8 mouse cellular contexts compared by ENCODE assay signal in genomic region chr12:99885282-99885901, GRCm38 (mm10). TPM values are rescaled to one million over a fixed set of nuclear protein-coding genes. Genes with fewer than 3 reads are reported as not detected.
DNase-seq lines count a peak whose midpoint lies in the region; ATAC-seq and TF ChIP-seq lines count a peak whose summit lies in the region.

No protein-coding gene starts in this region.

- ATAC-seq in kidney, postnatal 0 days (replicated peaks; ENCODE audit: low FRiP score, low read depth), result no peak
- no peak for ATAC-seq in intestine, embryonic 16.5 days
- no peak for ATAC-seq in neural tube, embryonic 15.5 days (ENCODE audit: low FRiP score)

- peak overlapping the region; percentile 85 for H3K9ac ChIP-seq in kidney, postnatal 0 days (ENCODE audit: low read depth, low read length)
- H3K9ac ChIP-seq in intestine, embryonic 16.5 days (ENCODE audit: low read depth, low read length), result peak overlapping the region; percentile 87
- peak overlapping the region; percentile 83 for H3K9ac ChIP-seq in neural tube, embryonic 15.5 days (replicated peaks)

- no peak overlapping the region for H3K27ac ChIP-seq in kidney, postnatal 0 days
- no peak overlapping the region for H3K27ac ChIP-seq in intestine, embryonic 16.5 days (ENCODE audit: low read length)
- H3K27ac ChIP-seq in neural tube, embryonic 15.5 days (replicated peaks), result no peak overlapping the region

- H3K4me1 ChIP-seq in kidney, postnatal 0 days (replicated peaks; ENCODE audit: insufficient read depth, low read length), result peaks cover 10% of the 10 kb centered on the region; the same call in 1 of the 2 replicates
- peaks cover 13% of the 10 kb centered on the region for H3K4me1 ChIP-seq in intestine, embryonic 16.5 days (ENCODE audit: control insufficient read depth, insufficient read depth, low read length)
- peaks cover 26% of the 10 kb centered on the region for H3K4me1 ChIP-seq in neural tube, embryonic 15.5 days

- WGBS in kidney, postnatal 0 days, result 24% methylated on average over 8 of the region's 8 CpGs
- 45% methylated on average over 8 of the region's 8 CpGs for WGBS in intestine, embryonic 16.5 days
- WGBS in neural tube, embryonic 15.5 days, result 41% methylated on average over 8 of the region's 8 CpGs

- H3K4me3 ChIP-seq in kidney, postnatal 0 days (replicated peaks; ENCODE audit: low read depth, low read length), result peak overlapping the region; percentile 65
- H3K4me3 ChIP-seq in intestine, embryonic 16.5 days (ENCODE audit: low read length), result peak overlapping the region; percentile 76
- peak overlapping the region; percentile 77 for H3K4me3 ChIP-seq in neural tube, embryonic 15.5 days (replicated peaks)

- DNase-seq in kidney, postnatal 0 days (ENCODE audit: low spot score), result no peak
- no peak for DNase-seq in kidney, postnatal 10 days
- peak; percentile 13 for DNase-seq in embryo, embryonic 11 days
- DNase-seq in frontal cortex, postnatal 10 days (ENCODE audit: low spot score in 2 of 2), result no peak
- no peak for DNase-seq in urinary bladder, postnatal 36 days (ENCODE audit: low spot score in 2 of 2)
- DNase-seq in lung, postnatal 14 days, result no peak

- H3K4me2 ChIP-seq in kidney, postnatal 0 days (ENCODE audit: low read length), result peak overlapping the region; percentile 94
- peak overlapping the region; percentile 63 for H3K4me2 ChIP-seq in intestine, embryonic 16.5 days (ENCODE audit: low read depth, low read length)
- H3K4me2 ChIP-seq in neural tube, embryonic 15.5 days, result peak overlapping the region; percentile 98

- no peaks in the 10 kb centered on the region for H3K9me3 ChIP-seq in kidney, postnatal 0 days (replicated peaks; ENCODE audit: low read length)
- no peaks in the 10 kb centered on the region for H3K9me3 ChIP-seq in intestine, embryonic 16.5 days (ENCODE audit: control insufficient read depth, low read length)
- no peaks in the 10 kb centered on the region for H3K9me3 ChIP-seq in neural tube, embryonic 15.5 days (replicated peaks)

- no peak for TF ChIP-seq CTCF in kidney, postnatal 0 days (IDR thresholded peaks at IDR 0.05; ENCODE audit: low read depth)

- no peaks in the 10 kb centered on the region for H3K36me3 ChIP-seq in kidney, postnatal 0 days (ENCODE audit: insufficient read depth, low read length)
- no peaks in the 10 kb centered on the region for H3K36me3 ChIP-seq in intestine, embryonic 16.5 days (ENCODE audit: control insufficient read depth, insufficient read depth, low read length)
- no peaks in the 10 kb centered on the region for H3K36me3 ChIP-seq in neural tube, embryonic 15.5 days

- no peaks in the 10 kb centered on the region for H3K27me3 ChIP-seq in kidney, postnatal 0 days (ENCODE audit: insufficient read depth, low read length)
- no peaks in the 10 kb centered on the region for H3K27me3 ChIP-seq in intestine, embryonic 16.5 days (replicated peaks; ENCODE audit: control insufficient read depth, insufficient read depth, low read length)
- no peaks in the 10 kb centered on the region for H3K27me3 ChIP-seq in neural tube, embryonic 15.5 days (replicated peaks)

RNA-seq across cellular contexts. Expression of gene Tdp1, which starts 1.1 kb away (rescaled TPM):
- 31.3 and 37.9 TPM in 2 replicates for polyA plus RNA-seq in kidney, postnatal 0 days (2015; fragmentation: Nextera tagmentation; extraction: Ambion mirVana)
- polyA plus RNA-seq in intestine, embryonic 16.5 days (2015; fragmentation: Nextera tagmentation; extraction: Ambion mirVana), result 39.0 and 43.9 TPM in 2 replicates
- 43.7 and 45.0 TPM in 2 replicates for polyA plus RNA-seq in neural tube, embryonic 15.5 days (2015; fragmentation: Nextera tagmentation; extraction: Ambion mirVana)

RNA-seq across cellular contexts. Expression of gene Efcab11, which starts 1.2 kb away (rescaled TPM):
- 6.8 and 8.3 TPM in 2 replicates for polyA plus RNA-seq in kidney, postnatal 0 days (2015; fragmentation: Nextera tagmentation; extraction: Ambion mirVana)
- 7.9 and 9.7 TPM in 2 replicates for polyA plus RNA-seq in intestine, embryonic 16.5 days (2015; fragmentation: Nextera tagmentation; extraction: Ambion mirVana)
- 2.5 and 4.1 TPM in 2 replicates for polyA plus RNA-seq in neural tube, embryonic 15.5 days (2015; fragmentation: Nextera tagmentation; extraction: Ambion mirVana)
